Mouse (Mus musculus) midbrain, postnatal 0 days (tissue): ENCODE data around the gene Majin. TPM values are rescaled to one million over a fixed set of nuclear protein-coding genes. Genes with fewer than 3 reads are reported as not detected.

ENCODE experiments used
- ATAC-seq: fragments of 200-750 bp; cut with Nextera tagmentation; 2 replicates; pipeline ENCODE4 v1.8.0; 2017; ENCODE audit warnings: moderate number of reproducible peaks, mild to moderate bottlenecking, moderate TSS enrichment, moderate library complexity; ENCODE audit not compliant: low FRiP score
- DNase-seq: peaks from one replicate; pipeline ENCODE4 v3.0.0-alpha.2; 2015; ENCODE audit warnings: low spot score
- H3K27ac ChIP-seq: fragments of 300-500 bp; sonication (generic); 2 replicates; pipeline ENCODE4 v1.5.1; 2014; ENCODE audit warnings: low read depth, mild to moderate bottlenecking, low read length, mixed read lengths
- H3K27me3 ChIP-seq: fragments of 300-500 bp; sonication (generic); 2 replicates; pipeline ENCODE4 v1.6.1; 2014; ENCODE audit warnings: low read length, control low read depth, mixed read lengths; ENCODE audit not compliant: insufficient read depth
- H3K36me3 ChIP-seq: fragments of 300-500 bp; sonication (generic); 2 replicates; pipeline ENCODE4 v1.6.1; 2014; ENCODE audit warnings: low read length, control low read depth, mixed read lengths; ENCODE audit not compliant: insufficient read depth
- H3K4me1 ChIP-seq: fragments of 300-500 bp; sonication (generic); 2 replicates; pipeline ENCODE4 v1.6.1; 2014; ENCODE audit warnings: mild to moderate bottlenecking, control low read depth, antibody characterized with exemption, low read length, mixed read lengths; ENCODE audit not compliant: insufficient read depth
- H3K4me2 ChIP-seq: fragments of 300-500 bp; sonication (generic); 2 replicates; pipeline ENCODE4 v1.6.1; 2014; ENCODE audit warnings: low read depth, mild to moderate bottlenecking, low read length, mixed read lengths; ENCODE audit not compliant: poor library complexity, severe bottlenecking
- H3K4me3 ChIP-seq: fragments of 300-500 bp; sonication (generic); 2 replicates; pipeline ENCODE4 v1.5.1; 2014; ENCODE audit warnings: low read depth, mild to moderate bottlenecking, low read length, moderate library complexity
- H3K9ac ChIP-seq: fragments of 300-500 bp; sonication (generic); replicated peaks from 2 replicates; pipeline ENCODE4 v1.6.1; 2014; ENCODE audit warnings: mild to moderate bottlenecking, low read length, moderate library complexity, mixed read lengths; ENCODE audit not compliant: poor library complexity, severe bottlenecking
- H3K9me3 ChIP-seq: fragments of 300-500 bp; sonication (generic); 2 replicates; pipeline ENCODE4 v1.6.1; 2016; ENCODE audit warnings: low read length, control low read depth
- CTCF ChIP-seq: IDR thresholded peaks from 2 replicates; pipeline ENCODE4 v1.5.1; 2016; ENCODE audit warnings: antibody characterized with exemption, mild to moderate bottlenecking
- WGBS: fragments of 180-500 bp; shearing (Covaris S2); extraction: QIAGEN DNeasy Blood & Tissue Kit; methylation state at CpG from one replicate; pipeline ENCODE4 v1.1.7; 2014; 5-methylcytosine and 5-hydroxymethylcytosine counted together
- polyA plus RNA-seq: library from polyadenylated mRNA; unstranded; fragments of >200 nt; fragmentation: Nextera tagmentation; extraction: Ambion mirVana; gene quantifications from 2 replicates; pipeline ENCODE4 v1.2.1, GENCODE M21; 2015
- total RNA-seq: library from RNA; depleted of rRNA; stranded (reverse); fragments of >200 nt; gene quantifications from 2 replicates; pipeline ENCODE4 v1.2.3, GENCODE M21; 2014

The Majin gene
- total and polyA plus RNA-seq, 2 experiments from 2014 or later, result 0.16 TPM; not detected in 1

DNA sequence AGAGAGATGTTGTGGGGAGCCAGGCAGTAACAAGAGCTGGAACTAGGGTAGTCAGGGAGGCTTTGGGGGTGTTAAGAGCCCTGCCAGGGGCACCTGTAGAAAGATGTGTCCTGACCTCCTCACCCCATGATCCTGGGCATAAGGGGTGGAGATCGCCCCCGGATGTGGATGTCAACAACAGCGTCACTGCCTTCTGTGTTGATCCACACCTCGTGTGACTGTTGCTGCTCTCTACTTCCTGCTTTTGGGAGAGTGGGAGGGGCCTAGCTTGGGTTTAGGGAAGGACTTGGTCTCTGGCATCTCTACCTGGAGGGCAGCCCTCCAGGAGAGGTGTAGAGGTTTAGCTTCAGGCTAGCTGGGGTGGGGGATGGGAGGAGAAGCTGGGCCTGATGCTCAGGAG, 58.1 kb downstream of the Majin start:
- peak overlapping the region; percentile 88 for H3K4me3 ChIP-seq
- no peaks in the 10 kb centered on the region for H3K9me3 ChIP-seq
- peak overlapping the region; percentile 62; the same call in 1 of the 2 replicates for H3K27ac ChIP-seq
- H3K36me3 ChIP-seq, result peaks cover 30% of the 10 kb centered on the region
- DNase-seq, result peak; percentile 25
- H3K4me2 ChIP-seq, result peak overlapping the region; percentile 91
- H3K4me1 ChIP-seq, result peaks cover 6% of the 10 kb centered on the region
- H3K27me3 ChIP-seq, result no peaks in the 10 kb centered on the region
- peak overlapping the region; percentile 84 for H3K9ac ChIP-seq
- 2% methylated on average over 4 of the region's 4 CpGs for WGBS
- ATAC-seq, result no peak
- no peak for TF ChIP-seq CTCF

DNA sequence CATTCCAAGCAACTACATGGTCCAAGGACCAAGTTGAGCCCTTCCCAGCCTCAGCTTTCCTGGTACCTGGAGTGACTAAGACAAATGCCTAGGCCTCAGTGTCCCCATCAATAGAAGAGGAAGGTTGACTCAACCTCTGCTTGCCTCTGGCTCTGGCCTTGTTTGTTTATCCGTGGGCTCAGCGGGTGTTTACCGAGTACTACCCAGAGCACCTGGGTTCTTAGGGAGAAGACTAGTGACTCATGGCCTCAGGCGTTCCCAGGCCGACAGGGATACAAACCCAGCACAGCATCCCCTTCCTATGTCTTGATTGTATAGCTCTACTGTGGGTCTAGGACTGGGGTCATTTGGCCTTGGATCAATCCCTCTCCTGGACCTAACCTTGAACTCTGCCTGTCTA, 59.0 kb downstream of the Majin start:
- Histone ChIP-seq H3K36me3 (peaks cover 39% of the 10 kb centered on the region), H3K9me3 (no peaks in the 10 kb centered on the region), H3K4me3 (no peak overlapping the region), H3K4me2 (no peak overlapping the region), H3K27ac (no peak overlapping the region), H3K4me1 (peaks cover 6% of the 10 kb centered on the region), H3K27me3 (no peaks in the 10 kb centered on the region), H3K9ac (no peak overlapping the region)
- 83% methylated on average over 5 of the region's 5 CpGs for WGBS
- TF ChIP-seq CTCF, result no peak
- DNase-seq (no peak), ATAC-seq (no peak)

DNA sequence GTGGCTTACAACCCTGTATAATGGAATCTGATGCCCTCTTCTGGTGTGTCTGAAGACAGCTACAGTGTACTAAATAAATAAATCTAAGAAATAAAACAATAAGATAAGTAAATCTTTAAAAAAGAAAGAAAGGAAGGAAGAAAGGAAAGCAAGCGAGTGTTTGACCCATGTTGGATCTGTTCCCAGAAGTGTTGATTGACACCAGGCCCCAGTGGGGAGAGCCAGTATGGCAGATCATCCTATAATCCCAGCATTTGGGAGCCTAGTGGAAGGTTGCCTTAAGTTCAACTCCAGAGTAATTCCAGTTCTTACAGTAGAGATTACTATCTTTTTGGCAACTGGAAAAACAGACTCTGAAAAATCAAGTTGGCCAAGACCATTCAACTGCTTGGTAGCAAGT, 61.6 kb downstream of the Majin start:
- ATAC-seq, result no peak
- no peak for TF ChIP-seq CTCF
- WGBS, result 73% methylated on average over 1 of the region's 1 CpGs
- Histone ChIP-seq H3K4me2 (no peak overlapping the region), H3K4me1 (peaks cover 6% of the 10 kb centered on the region), H3K27ac (no peak overlapping the region), H3K4me3 (no peak overlapping the region), H3K9me3 (no peaks in the 10 kb centered on the region), H3K36me3 (peaks cover 52% of the 10 kb centered on the region), H3K27me3 (no peaks in the 10 kb centered on the region), H3K9ac (no peak overlapping the region)
- no peak for DNase-seq

DNA sequence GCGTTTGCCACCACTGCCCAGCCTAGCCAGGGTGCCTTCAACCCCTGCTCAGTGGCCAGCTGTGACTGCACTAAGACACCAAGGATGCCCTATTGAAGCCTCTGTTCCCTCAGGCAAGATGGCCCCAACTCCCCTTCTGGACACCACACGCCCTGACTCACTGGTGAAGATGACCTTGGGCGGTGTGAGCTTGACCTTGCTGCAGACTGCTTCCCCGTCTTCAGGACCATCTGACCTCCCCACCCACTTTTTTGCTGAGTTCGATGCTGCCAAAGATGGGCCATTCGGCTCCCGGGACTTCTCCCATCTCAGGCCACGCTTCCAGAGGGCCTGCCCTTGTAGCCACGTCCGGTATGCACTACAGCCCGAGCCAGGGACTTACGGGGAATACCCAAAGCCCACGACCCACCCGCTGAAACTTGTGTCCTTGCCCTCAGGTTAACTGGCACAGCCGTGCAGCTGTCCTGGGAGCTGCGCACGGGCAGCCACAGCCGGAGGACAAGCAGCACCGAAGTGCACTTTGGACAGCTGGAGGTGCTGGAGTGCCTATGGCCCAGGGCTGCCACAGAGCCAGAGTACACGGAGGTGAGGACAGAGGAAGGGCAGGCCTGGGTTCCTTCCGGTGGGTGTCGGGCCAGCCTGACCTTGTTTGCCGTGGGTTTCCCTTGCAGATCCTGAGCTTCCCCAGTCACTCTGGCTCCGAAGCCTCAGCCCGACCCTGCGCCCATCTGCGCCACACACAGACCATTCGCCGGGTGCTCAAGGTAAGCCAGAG, 63.5 kb downstream of the Majin start:
- 95% methylated on average over 29 of the region's 29 CpGs for WGBS
- no peak overlapping the region for H3K4me3 ChIP-seq
- TF ChIP-seq CTCF, result no peak
- no peak overlapping the region for H3K27ac ChIP-seq
- no peak for ATAC-seq
- H3K36me3 ChIP-seq, result peaks cover 69% of the 10 kb centered on the region
- H3K4me2 ChIP-seq, result no peak overlapping the region
- H3K9ac ChIP-seq, result no peak overlapping the region
- no peaks in the 10 kb centered on the region for H3K9me3 ChIP-seq
- no peak for DNase-seq
- H3K4me1 ChIP-seq, result peaks cover 1% of the 10 kb centered on the region; the same call in 1 of the 2 replicates
- no peaks in the 10 kb centered on the region for H3K27me3 ChIP-seq

DNA sequence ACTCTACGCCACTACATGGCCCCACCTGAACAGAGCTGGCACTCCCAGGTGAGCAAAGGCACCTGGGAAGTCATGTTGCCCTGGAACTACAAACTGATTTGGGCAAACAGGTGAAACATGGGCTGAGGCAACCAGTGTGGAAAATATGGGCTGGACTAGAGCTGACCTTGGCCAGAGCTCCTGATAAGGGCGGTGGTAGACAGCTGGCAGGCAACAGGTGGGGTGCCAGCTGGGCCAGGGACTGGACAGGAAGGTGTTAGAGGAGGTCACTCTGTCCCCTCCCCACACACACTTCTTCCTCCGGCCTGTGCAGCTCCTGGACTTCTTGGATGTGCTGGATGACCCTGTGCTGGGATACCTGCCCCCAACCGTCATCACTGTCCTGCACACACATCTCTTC, 68.8 kb downstream of the Majin start:
- no peaks in the 10 kb centered on the region for H3K4me1 ChIP-seq
- no peak for ATAC-seq
- H3K36me3 ChIP-seq, result peaks cover 84% of the 10 kb centered on the region
- H3K9ac ChIP-seq, result no peak overlapping the region
- no peaks in the 10 kb centered on the region for H3K9me3 ChIP-seq
- H3K27me3 ChIP-seq, result no peaks in the 10 kb centered on the region
- WGBS, result 96% methylated on average over 4 of the region's 4 CpGs
- no peak for DNase-seq
- H3K4me2 ChIP-seq, result no peak overlapping the region
- H3K27ac ChIP-seq, result no peak overlapping the region
- TF ChIP-seq CTCF, result no peak
- H3K4me3 ChIP-seq, result no peak overlapping the region

DNA sequence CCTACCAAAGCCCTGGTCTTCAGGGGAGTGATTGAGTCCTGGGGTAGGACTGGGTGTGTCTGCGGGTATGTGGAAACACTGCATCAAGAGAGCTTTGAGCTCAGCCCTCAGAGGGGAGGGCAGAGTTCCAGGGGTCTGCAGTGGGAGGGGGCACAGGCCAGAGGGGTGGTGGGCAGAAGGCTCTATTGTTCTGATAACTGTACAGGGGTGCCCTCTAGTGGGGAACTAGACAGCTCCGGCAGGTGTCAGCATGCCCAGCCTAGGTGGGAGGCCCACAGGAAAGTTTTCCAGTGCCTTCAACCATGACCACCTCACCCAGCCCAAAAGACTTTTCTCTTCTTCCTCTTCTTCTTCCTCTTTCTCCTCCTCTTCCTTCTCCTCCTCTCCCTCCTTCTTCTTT, 76.2 kb downstream of the Majin start:
- no peak for ATAC-seq
- peak; percentile 48 for TF ChIP-seq CTCF
- WGBS, result 69% methylated on average over 2 of the region's 2 CpGs

More for the DNA sequence above, 76.2 kb downstream of the Majin start:
- no peak overlapping the region for H3K27ac ChIP-seq
- no peaks in the 10 kb centered on the region for H3K4me1 ChIP-seq
- H3K9me3 ChIP-seq, result no peaks in the 10 kb centered on the region
- H3K4me2 ChIP-seq, result no peak overlapping the region
- H3K27me3 ChIP-seq, result no peaks in the 10 kb centered on the region
- no peak for DNase-seq
- H3K9ac ChIP-seq, result no peak overlapping the region
- H3K36me3 ChIP-seq, result peaks cover 50% of the 10 kb centered on the region
- no peak overlapping the region for H3K4me3 ChIP-seq
